Mouse (Mus musculus): Measurements from ENCODE around the gene Arhgap23. TPM values are rescaled to one million over a fixed set of nuclear protein-coding genes. Genes with fewer than 3 reads are reported as not detected.

The Arhgap23 gene
- polyA plus RNA-seq, 1 experiment from 2014 or later, result 2.9 TPM

DNA sequence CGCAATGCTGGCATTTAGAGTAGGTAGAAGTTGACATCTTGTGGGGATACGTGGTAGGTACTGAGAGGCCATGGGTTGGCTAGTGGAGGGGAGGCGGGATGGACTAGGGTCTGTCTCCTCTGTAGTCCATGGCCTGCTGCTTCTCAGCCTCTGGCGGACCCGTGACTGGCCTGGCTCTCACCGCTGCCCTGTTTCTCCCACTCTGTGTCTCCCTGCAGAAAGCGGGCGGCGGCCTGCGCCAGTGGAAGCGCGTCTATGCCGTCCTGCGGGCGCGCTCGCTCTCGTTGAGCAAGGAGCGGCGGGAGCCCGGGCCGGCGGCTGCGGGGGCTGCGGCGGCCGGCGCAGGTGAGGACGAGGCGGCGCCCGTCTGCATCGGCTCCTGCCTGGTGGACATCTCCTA, 47.8 kb downstream of the Arhgap23 start:
- DNase-seq (ENCODE audit: low spot score), result no peak

GRCm38 (mm10) chr11:97463991-97464390, 48.7 kb downstream of the Arhgap23 start:
- no peak for DNase-seq (ENCODE audit: low spot score)

GRCm38 (mm10) chr11:97465957-97466356, 50.6 kb downstream of the Arhgap23 start:
- no peak for DNase-seq (ENCODE audit: low spot score)

- no peak for DNase-seq (ENCODE audit: low spot score)
Measured at GRCm38 (mm10) chr11:97466444-97467160, 51.3 kb downstream of the Arhgap23 start.

DNA sequence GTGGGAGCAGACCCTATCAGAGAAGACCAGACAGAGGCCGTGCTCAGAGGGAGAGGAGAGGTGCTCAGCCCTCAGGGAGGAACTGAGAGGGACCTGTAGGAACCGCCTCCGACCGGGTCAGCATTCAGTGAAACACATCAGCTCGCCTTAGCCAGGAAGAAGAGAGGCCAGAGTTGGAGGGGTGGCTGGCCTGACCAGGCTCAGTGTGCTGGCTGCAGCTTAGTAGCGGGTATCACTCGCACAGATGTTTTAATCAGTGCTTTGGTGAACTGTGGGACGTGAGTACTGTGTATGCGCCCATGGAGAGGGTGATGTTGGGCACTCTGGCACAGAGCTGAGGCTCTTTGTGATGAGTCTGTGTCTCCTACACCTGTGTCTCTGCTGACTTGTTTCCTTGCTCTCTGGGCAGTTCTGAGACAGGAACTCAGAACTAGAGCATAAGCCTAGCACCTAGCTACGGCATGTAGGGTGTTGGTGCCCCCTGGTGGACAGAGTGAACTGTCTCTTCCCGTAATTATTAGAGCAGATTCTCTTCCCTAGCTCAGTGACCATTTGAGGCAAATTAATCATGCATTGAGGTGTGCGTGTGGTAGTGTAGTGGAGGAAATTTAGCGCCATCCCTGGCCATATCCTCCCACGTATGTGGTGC, 53.4 kb downstream of the Arhgap23 start:
- peak; percentile 88 for DNase-seq (ENCODE audit: low spot score)

- DNase-seq (ENCODE audit: low spot score), result no peak
Measured at GRCm38 (mm10) chr11:97469828-97470227, 54.5 kb downstream of the Arhgap23 start.

DNA sequence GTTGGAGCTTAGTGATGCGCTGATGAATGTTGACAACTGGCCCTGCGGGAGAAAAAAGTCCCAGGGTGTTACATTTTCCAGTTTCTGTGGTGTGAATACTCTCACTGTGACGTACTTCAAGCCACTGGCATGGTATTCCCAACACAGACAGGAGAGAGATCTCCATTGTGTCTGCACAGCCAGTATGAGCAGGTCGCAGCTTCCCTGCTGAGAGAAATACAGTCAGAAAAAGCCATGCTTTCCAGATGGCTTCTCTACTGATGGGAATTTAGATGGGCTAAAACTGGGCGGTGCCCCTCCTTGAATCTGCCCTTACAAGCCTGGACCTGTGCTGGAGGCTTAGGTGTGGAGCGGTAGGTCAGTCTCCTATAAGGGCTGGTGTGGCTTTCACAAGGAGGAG, 55.9 kb downstream of the Arhgap23 start:
- DNase-seq (ENCODE audit: low spot score), result no peak

GRCm38 (mm10) chr11:97476334-97477095, 61.2 kb downstream of the Arhgap23 start:
- DNase-seq (ENCODE audit: low spot score), result peak; percentile 84

DNA sequence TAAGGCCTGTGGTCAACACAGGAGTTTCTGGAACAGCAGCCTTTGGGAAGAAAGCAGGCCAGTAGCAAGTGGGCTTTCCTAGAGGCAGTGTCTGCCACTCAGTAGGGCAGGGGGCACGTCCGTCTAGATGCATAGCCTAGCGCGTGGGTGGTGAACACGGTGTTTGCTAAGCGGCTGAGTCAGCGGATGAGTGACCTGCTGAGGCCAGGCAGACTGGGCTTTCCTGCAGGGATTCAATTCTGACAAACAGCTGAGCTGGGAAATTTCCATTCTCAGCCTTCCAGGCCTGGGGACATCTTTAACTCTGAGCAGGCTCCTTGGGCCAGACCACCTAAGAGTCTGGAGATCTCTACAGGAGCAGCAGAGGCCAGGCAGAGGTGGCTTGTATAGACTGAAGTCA, 62.1 kb downstream of the Arhgap23 start:
- no peak for DNase-seq (ENCODE audit: low spot score)

- no peak for DNase-seq (ENCODE audit: low spot score)
Measured at GRCm38 (mm10) chr11:97478345-97478744, 63.0 kb downstream of the Arhgap23 start.

DNA sequence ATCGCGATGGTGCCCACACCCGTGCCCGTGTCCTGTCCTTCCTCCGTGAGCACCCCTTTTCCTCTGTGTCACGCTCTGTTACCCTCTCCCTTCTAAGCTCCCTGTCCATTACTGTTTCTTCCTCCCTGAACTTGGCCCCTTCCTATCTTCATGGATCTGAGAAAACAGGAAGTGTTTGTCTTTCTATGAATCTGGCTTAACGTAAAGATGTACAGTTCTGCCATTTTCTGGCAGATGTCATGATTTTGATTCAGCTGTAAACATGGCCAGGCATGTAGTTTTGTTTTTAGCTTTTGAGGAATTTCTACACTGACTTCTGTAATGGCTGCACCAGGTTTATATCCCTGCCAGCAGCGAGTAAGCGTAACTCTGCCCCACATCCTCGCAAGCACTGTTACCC, 63.8 kb downstream of the Arhgap23 start:
- no peak for DNase-seq (ENCODE audit: low spot score)

- DNase-seq (ENCODE audit: low spot score), result no peak
Measured at GRCm38 (mm10) chr11:97479824-97480223, 64.5 kb downstream of the Arhgap23 start.

DNA sequence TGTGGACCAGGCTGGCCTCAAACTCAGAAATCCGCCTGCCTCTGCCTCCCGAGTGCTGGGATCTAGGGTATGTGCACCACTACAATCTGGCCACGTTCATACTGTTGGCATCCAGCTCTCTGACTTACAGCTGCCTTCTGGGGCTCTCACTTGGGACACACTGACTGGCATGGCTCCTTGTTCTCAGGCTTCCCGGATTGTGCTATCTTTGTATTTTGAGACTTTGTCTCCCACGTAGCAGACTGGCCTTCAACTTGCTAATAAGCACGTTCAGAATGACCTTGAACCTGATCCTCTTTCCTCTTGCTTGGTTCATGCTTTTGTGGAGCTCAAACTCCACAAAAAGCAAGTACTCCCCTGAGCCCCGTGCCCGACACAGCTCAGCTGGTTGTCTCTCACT, 70.3 kb downstream of the Arhgap23 start:
- no peak for DNase-seq (ENCODE audit: low spot score)

- DNase-seq (ENCODE audit: low spot score), result peak; percentile 48
Measured at GRCm38 (mm10) chr11:97487656-97488055, 72.3 kb downstream of the Arhgap23 start.

GRCm38 (mm10) chr11:97489589-97490324, 74.4 kb downstream of the Arhgap23 start:
- peak; percentile 87 for DNase-seq (ENCODE audit: low spot score)

GRCm38 (mm10) chr11:97491640-97492039, 76.3 kb downstream of the Arhgap23 start:
- DNase-seq (ENCODE audit: low spot score), result no peak

DNA sequence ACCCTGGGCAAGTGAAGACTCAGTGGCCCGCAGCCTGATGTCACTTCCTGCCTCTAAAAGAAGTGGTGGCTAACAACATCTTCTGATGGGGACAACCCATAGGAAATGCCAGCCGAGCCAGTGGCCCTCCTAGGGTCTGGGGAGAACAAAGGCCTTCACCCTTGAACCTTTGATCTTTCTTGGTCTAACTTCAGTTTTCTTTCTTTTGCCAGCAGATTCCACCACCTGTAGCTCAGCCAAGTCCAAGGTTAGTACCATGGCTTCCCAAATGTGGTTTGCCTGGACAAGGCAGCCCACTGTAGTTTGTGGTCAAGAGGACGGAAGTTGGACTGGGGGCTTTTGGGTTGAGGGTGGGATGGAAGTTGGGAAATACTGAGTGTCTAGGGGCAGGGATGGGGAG, 77.5 kb downstream of the Arhgap23 start:
- DNase-seq (ENCODE audit: low spot score), result no peak

- DNase-seq (ENCODE audit: low spot score), result no peak
Measured at GRCm38 (mm10) chr11:97497543-97497942, 82.2 kb downstream of the Arhgap23 start.

- DNase-seq (ENCODE audit: low spot score), result no peak
Measured at GRCm38 (mm10) chr11:97499865-97500719, 84.8 kb downstream of the Arhgap23 start, which contains the start of gene 4933428G20Rik. Gene 4933428G20Rik, minus strand, starts transcription at chr11:97500340.

- no peak for DNase-seq (ENCODE audit: low spot score)
Measured at GRCm38 (mm10) chr11:97500720-97501448, 85.6 kb downstream of the Arhgap23 start.

Measured in thymus, postnatal 0 days (tissue).